Mouse (Mus musculus) heart, embryonic 14.5 days (tissue): Measurements from ENCODE around the gene Mettl21c. TPM values are rescaled to one million over a fixed set of nuclear protein-coding genes. Genes with fewer than 3 reads are reported as not detected.

Experiments
- ATAC-seq: fragments of 200-750 bp; cut with Nextera tagmentation; 2 replicates; pipeline ENCODE4 v1.8.0; 2017; ENCODE audit warnings: low read depth, moderate TSS enrichment; ENCODE audit not compliant: insufficient number of reproducible peaks, insufficient read depth, low FRiP score
- H3K27ac ChIP-seq, 2 experiments: fragments of 200-500 bp in 1 of 2; fragments of 300-500 bp in 1 of 2; sonication (generic) in 1 of 2; replicated peaks in 1 of 2; 2 replicates each; pipeline ENCODE4 v1.5.1; 2012 to 2014; ENCODE audit warnings: low read depth in 2 of 2, low read length in 2 of 2, control low read depth in 1 of 2, mild to moderate bottlenecking in 1 of 2, mixed read lengths in 1 of 2; ENCODE audit not compliant: control insufficient read depth in 1 of 2, insufficient read depth in 1 of 2
- H3K27me3 ChIP-seq: fragments of 300-500 bp; sonication (generic); 2 replicates; pipeline ENCODE4 v1.6.1; 2014; ENCODE audit warnings: mild to moderate bottlenecking, low read length, control low read depth; ENCODE audit not compliant: control insufficient read depth, insufficient read depth
- H3K36me3 ChIP-seq: fragments of 300-500 bp; sonication (generic); 2 replicates; pipeline ENCODE4 v1.6.1; 2014; ENCODE audit warnings: mild to moderate bottlenecking, control low read depth, low read length, mixed read lengths; ENCODE audit not compliant: control insufficient read depth, insufficient read depth
- H3K4me1 ChIP-seq, 2 experiments: fragments of 200-500 bp in 1 of 2; fragments of 300-500 bp in 1 of 2; sonication (generic) in 1 of 2; 2 replicates each; pipeline ENCODE4 v1.6.1; 2012 to 2014; ENCODE audit warnings: low read length in 2 of 2, control low read depth in 1 of 2, mixed read lengths in 1 of 2; ENCODE audit not compliant: control insufficient read depth in 2 of 2, insufficient read depth in 2 of 2
- H3K4me2 ChIP-seq: fragments of 300-500 bp; sonication (generic); 2 replicates; pipeline ENCODE4 v1.6.1; 2014; ENCODE audit warnings: mild to moderate bottlenecking, low read length
- H3K4me3 ChIP-seq, 2 experiments: fragments of 200-500 bp in 1 of 2; fragments of 300-500 bp in 1 of 2; sonication (generic) in 1 of 2; 2 replicates each; pipeline ENCODE4 v1.5.1; 2012 to 2014; ENCODE audit warnings: low read length in 2 of 2, mild to moderate bottlenecking in 2 of 2, control low read depth in 1 of 2, low read depth in 1 of 2, moderate library complexity in 1 of 2; ENCODE audit not compliant: control insufficient read depth in 1 of 2, insufficient read depth in 1 of 2
- H3K9ac ChIP-seq: fragments of 300-500 bp; sonication (generic); 2 replicates; pipeline ENCODE4 v1.6.1; 2014; ENCODE audit warnings: mild to moderate bottlenecking, low read length
- H3K9me3 ChIP-seq: fragments of 300-500 bp; sonication (generic); 2 replicates; pipeline ENCODE4 v1.6.1; 2016; ENCODE audit warnings: low read length, control low read depth; ENCODE audit not compliant: control insufficient read depth
- WGBS: fragments of 180-500 bp; shearing (Covaris S2); extraction: QIAGEN DNeasy Blood & Tissue Kit; methylation state at CpG from one replicate; pipeline ENCODE4 v1.1.7; 2014; 5-methylcytosine and 5-hydroxymethylcytosine counted together
- polyA plus RNA-seq: library from polyadenylated mRNA; unstranded; fragments of >200 nt; fragmentation: Nextera tagmentation; extraction: Ambion mirVana; gene quantifications from 2 replicates; pipeline ENCODE4 v1.2.1, GENCODE M21; 2014

Gene Mettl21c
- polyA plus RNA-seq, 1 experiment from 2014 or later: 0.47 TPM

- ATAC-seq: no peak
Observed at GRCm38 (mm10) chr1:44041797-44042554, 22.1 kb upstream of the Mettl21c start.

GRCm38 (mm10) chr1:44032948-44033347 is 13.1 kb upstream of the Mettl21c start:
- H3K4me2 ChIP-seq: no peak overlapping the region
- H3K36me3 ChIP-seq: no peaks in the 10 kb centered on the region
- H3K4me3 ChIP-seq: no peak overlapping the region
- H3K4me1 ChIP-seq: no peaks in the 10 kb centered on the region
- ATAC-seq: no peak
- no peaks in the 10 kb centered on the region for H3K9me3 ChIP-seq
- no peak overlapping the region for H3K9ac ChIP-seq
- no peak overlapping the region for H3K27ac ChIP-seq
- H3K27me3 ChIP-seq: no peaks in the 10 kb centered on the region
- 82% methylated on average over 5 of the region's 5 CpGs for WGBS

More at GRCm38 (mm10) chr1:44041797-44042554, 22.1 kb upstream of the Mettl21c start:
- Histone ChIP-seq H3K9ac (peak overlapping the region; percentile 71), H3K27me3 (no peaks in the 10 kb centered on the region), H3K4me3 (peak overlapping the region; percentile 50 to 74), H3K4me1 (no peaks in the 10 kb centered on the region), H3K4me2 (peak overlapping the region; percentile 88), H3K9me3 (no peaks in the 10 kb centered on the region), H3K27ac (no peak overlapping the region), H3K36me3 (no peaks in the 10 kb centered on the region)
- WGBS: 1% methylated on average over 17 of the region's 17 CpGs

GRCm38 (mm10) chr1:44032213-44032612 is 12.4 kb upstream of the Mettl21c start:
- WGBS: 56% methylated on average over 2 of the region's 2 CpGs
- H3K9ac ChIP-seq: no peak overlapping the region
- no peak overlapping the region for H3K27ac ChIP-seq
- no peaks in the 10 kb centered on the region for H3K27me3 ChIP-seq
- no peaks in the 10 kb centered on the region for H3K9me3 ChIP-seq
- no peak overlapping the region for H3K4me3 ChIP-seq
- H3K36me3 ChIP-seq: no peaks in the 10 kb centered on the region
- ATAC-seq: no peak
- no peaks in the 10 kb centered on the region for H3K4me1 ChIP-seq
- H3K4me2 ChIP-seq: no peak overlapping the region

GRCm38 (mm10) chr1:44027651-44028050 is 7.8 kb upstream of the Mettl21c start:
- no peak overlapping the region for H3K27ac ChIP-seq
- no peaks in the 10 kb centered on the region for H3K27me3 ChIP-seq
- no peaks in the 10 kb centered on the region for H3K9me3 ChIP-seq
- no peak for ATAC-seq
- no peak overlapping the region for H3K9ac ChIP-seq
- H3K4me2 ChIP-seq: no peak overlapping the region
- H3K4me1 ChIP-seq: no peaks in the 10 kb centered on the region
- H3K36me3 ChIP-seq: no peaks in the 10 kb centered on the region
- 83% methylated on average over 1 of the region's 1 CpGs for WGBS
- no peak overlapping the region for H3K4me3 ChIP-seq

GRCm38 (mm10) chr1:44022656-44023055 is 2.8 kb upstream of the Mettl21c start:
- Histone ChIP-seq H3K27me3 (no peaks in the 10 kb centered on the region), H3K9ac (no peak overlapping the region), H3K4me1 (no peaks in the 10 kb centered on the region), H3K4me2 (no peak overlapping the region), H3K9me3 (no peaks in the 10 kb centered on the region), H3K4me3 (no peak overlapping the region), H3K36me3 (no peaks in the 10 kb centered on the region), H3K27ac (no peak overlapping the region)
- WGBS: 91% methylated on average over 1 of the region's 1 CpGs
- no peak for ATAC-seq

- H3K9me3 ChIP-seq: no peaks in the 10 kb centered on the region
- no peaks in the 10 kb centered on the region for H3K4me1 ChIP-seq
- H3K27me3 ChIP-seq: no peaks in the 10 kb centered on the region
- H3K36me3 ChIP-seq: no peaks in the 10 kb centered on the region
- H3K4me2 ChIP-seq: no peak overlapping the region
- 72% methylated on average over 2 of the region's 2 CpGs for WGBS
- H3K9ac ChIP-seq: no peak overlapping the region
- H3K27ac ChIP-seq: no peak overlapping the region
- no peak for ATAC-seq
- no peak overlapping the region for H3K4me3 ChIP-seq
Observed at GRCm38 (mm10) chr1:44015556-44015955, 4.3 kb downstream of the Mettl21c start.

GRCm38 (mm10) chr1:44004513-44004912 is 15.3 kb downstream of the Mettl21c start:
- ATAC-seq: no peak
- Histone ChIP-seq H3K4me2 (no peak overlapping the region), H3K27me3 (no peaks in the 10 kb centered on the region), H3K4me1 (no peaks in the 10 kb centered on the region), H3K4me3 (no peak overlapping the region), H3K27ac (no peak overlapping the region), H3K9me3 (no peaks in the 10 kb centered on the region), H3K36me3 (peaks cover 70% of the 10 kb centered on the region), H3K9ac (no peak overlapping the region)
- WGBS: 96% methylated on average over 2 of the region's 2 CpGs
